Mouse (Mus musculus): Measurements from ENCODE around the gene Bub1. TPM values are rescaled to one million over a fixed set of nuclear protein-coding genes. Genes with fewer than 3 reads are reported as not detected.

The Bub1 gene
- total and polyA plus RNA-seq, 3 experiments: 9.6 to 127 (median 119) TPM

- Histone ChIP-seq H3K36me3 (replicated peaks) (no peaks in the 10 kb centered on the region), H3K9me3 (replicated peaks) (no peaks in the 10 kb centered on the region), H3K27me3 (ENCODE audit: insufficient read depth, low read length) (peaks cover 6% of the 10 kb centered on the region), H3K4me1 (ENCODE audit: insufficient read depth, low read depth, low read length) (no peaks in the 10 kb centered on the region), H3K4me3 (ENCODE audit: low read depth, low read length) (no peak overlapping the region)
- TF ChIP-seq POLR2AphosphoS5 (IDR thresholded peaks at IDR 0.05; ENCODE audit: insufficient replicate concordance, low read depth, low read length) (no peak), CTCF (IDR thresholded peaks at IDR 0.05; ENCODE audit: low read depth, low read length) (no peak), TAL1 (conservative IDR thresholded peaks at IDR 0.05; ENCODE audit: low read depth, low read length) (no peak), GATA1 (IDR thresholded peaks at IDR 0.05; ENCODE audit: borderline replicate concordance, low read length) (no peak)
- DNase-seq (ENCODE audit: low spot score) (no peak), ATAC-seq (ENCODE audit: extremely low read depth, insufficient number of reproducible peaks, low FRiP score, poor library complexity, severe bottlenecking) (no peak)
These were observed 79.6 kb downstream of the Bub1 start for GRCm38 (mm10) chr2:127751849-127752610.

Other genes with a start within 250 kb of the Bub1 start
- 5.1 and 6.5 TPM in 2 replicates for gene Zfp661, start 244.8 kb downstream of the Bub1 start, total RNA-seq (2014; fragmentation: Nextera tagmentation)
- 6.3 and 7.1 TPM in 2 replicates for gene Zfp661, start 244.8 kb downstream of the Bub1 start, total RNA-seq (2017)
- gene Zfp661, start 244.8 kb downstream of the Bub1 start, polyA plus RNA-seq (2012): 0.22 and 0.24 TPM in 2 replicates
- gene Mrps5, start 244.6 kb downstream of the Bub1 start, total RNA-seq (2014; fragmentation: Nextera tagmentation): 52.3 and 55.8 TPM in 2 replicates
- 82.4 and 95.1 TPM in 2 replicates for gene Mrps5, start 244.6 kb downstream of the Bub1 start, total RNA-seq (2017)
- gene Mrps5, start 244.6 kb downstream of the Bub1 start, polyA plus RNA-seq (2012): 187 and 194 TPM in 2 replicates
- gene Mal, start 175.2 kb downstream of the Bub1 start, total RNA-seq (2014; fragmentation: Nextera tagmentation): not detected in 2 replicates
- gene Mal, start 175.2 kb downstream of the Bub1 start, total RNA-seq (2017): not detected in 2 replicates
- not detected in 2 replicates for gene Mal, start 175.2 kb downstream of the Bub1 start, polyA plus RNA-seq (2012)
- not detected in 2 replicates for gene Mall, start 101.9 kb downstream of the Bub1 start, total RNA-seq (2014; fragmentation: Nextera tagmentation)
- not detected in 2 replicates for gene Mall, start 101.9 kb downstream of the Bub1 start, total RNA-seq (2017)
- not detected in 2 replicates for gene Mall, start 101.9 kb downstream of the Bub1 start, polyA plus RNA-seq (2012)
- gene Nphp1, start 43.0 kb downstream of the Bub1 start, total RNA-seq (2014; fragmentation: Nextera tagmentation): 7.8 and 9.3 TPM in 2 replicates
- 10.7 and 11.0 TPM in 2 replicates for gene Nphp1, start 43.0 kb downstream of the Bub1 start, total RNA-seq (2017)
- 4.6 and 5.5 TPM in 2 replicates for gene Nphp1, start 43.0 kb downstream of the Bub1 start, polyA plus RNA-seq (2012)
- 10.2 and 12.0 TPM in 2 replicates for gene Mtln, start 39.4 kb downstream of the Bub1 start, total RNA-seq (2014; fragmentation: Nextera tagmentation)
- 48.8 and 50.2 TPM in 2 replicates for gene Mtln, start 39.4 kb downstream of the Bub1 start, total RNA-seq (2017)
- gene Mtln, start 39.4 kb downstream of the Bub1 start, polyA plus RNA-seq (2012): 106 and 136 TPM in 2 replicates
- 0.78 TPM in 1 of 2 replicates, not detected in the other for gene Acoxl, start 7.0 kb upstream of the Bub1 start, total RNA-seq (2014; fragmentation: Nextera tagmentation)
- gene Acoxl, start 7.0 kb upstream of the Bub1 start, total RNA-seq (2017): 0.05 and 0.35 TPM in 2 replicates
- gene Acoxl, start 7.0 kb upstream of the Bub1 start, polyA plus RNA-seq (2012): 0.05 and 0.06 TPM in 2 replicates

Data from G1E (cell line).